Mouse (Mus musculus): ENCODE results near the gene Myt1l.

- TF ChIP-seq CTCF (conservative IDR thresholded peaks at IDR 0.05; ENCODE audit: insufficient read depth, insufficient read length, low read depth, low read length) (no peak), POLR2A (IDR thresholded peaks at IDR 0.05; ENCODE audit: low read depth, low read length) (no peak)
Observed at GRCm38 (mm10) chr12:29561222-29561621, 33.0 kb downstream of the Myt1l start.

Data from kidney, adult 2 months (tissue).